Mouse (Mus musculus) cerebellum, adult 2 months (tissue): ENCODE results near the gene Rest. TPM values are rescaled to one million over a fixed set of nuclear protein-coding genes. Genes with fewer than 3 reads are reported as not detected.

ENCODE experiments used
- DNase-seq, 2 experiments: peaks; one replicate each; pipeline ENCODE4 v3.0.0; 2021
- H3K27ac ChIP-seq: fragments of 200-500 bp; 2 replicates; pipeline ENCODE4 v1.5.1; 2012; ENCODE audit warnings: low read length, control low read depth, inconsistent platforms; ENCODE audit not compliant: insufficient read depth
- H3K27me3 ChIP-seq: fragments of 200-500 bp; 2 replicates; pipeline ENCODE4 v1.6.1; 2012; ENCODE audit warnings: inconsistent platforms, mild to moderate bottlenecking, low read length, moderate library complexity; ENCODE audit not compliant: control insufficient read depth, insufficient read depth
- H3K4me1 ChIP-seq: fragments of 200-500 bp; 2 replicates; pipeline ENCODE4 v1.6.1; 2011; ENCODE audit warnings: low read length; ENCODE audit not compliant: control insufficient read depth, insufficient read depth
- H3K4me3 ChIP-seq: fragments of 200-500 bp; replicated peaks from 2 replicates; pipeline ENCODE3; 2011; ENCODE audit warnings: mild to moderate bottlenecking, low read depth, low read length, control low read depth; ENCODE audit not compliant: insufficient read depth
- CTCF ChIP-seq: fragments of 200-500 bp; IDR thresholded peaks from 2 replicates; pipeline ENCODE4 v1.5.1; 2011; ENCODE audit warnings: low read depth, mild to moderate bottlenecking, control low read depth, low read length, moderate library complexity, borderline replicate concordance; ENCODE audit not compliant: insufficient read depth
- POLR2A ChIP-seq: fragments of 200-500 bp; IDR thresholded peaks from 2 replicates; pipeline ENCODE4 v1.6.1; 2011; ENCODE audit warnings: low read length, control low read depth, borderline replicate concordance; ENCODE audit not compliant: insufficient read depth
- WGBS: fragments of 180-500 bp; shearing (Covaris S2); methylation state at CpG from one replicate; pipeline ENCODE4 v1.1.7; 2018; 5-methylcytosine and 5-hydroxymethylcytosine counted together
- polyA plus RNA-seq: library from polyadenylated mRNA; depleted of rRNA; stranded (reverse); fragments of >200 nt; gene quantifications from 2 replicates; pipeline ENCODE4 v1.2.3, GENCODE M21; 2012

The Rest gene
- polyA plus RNA-seq, 1 experiment, result 3.2 TPM

DNA sequence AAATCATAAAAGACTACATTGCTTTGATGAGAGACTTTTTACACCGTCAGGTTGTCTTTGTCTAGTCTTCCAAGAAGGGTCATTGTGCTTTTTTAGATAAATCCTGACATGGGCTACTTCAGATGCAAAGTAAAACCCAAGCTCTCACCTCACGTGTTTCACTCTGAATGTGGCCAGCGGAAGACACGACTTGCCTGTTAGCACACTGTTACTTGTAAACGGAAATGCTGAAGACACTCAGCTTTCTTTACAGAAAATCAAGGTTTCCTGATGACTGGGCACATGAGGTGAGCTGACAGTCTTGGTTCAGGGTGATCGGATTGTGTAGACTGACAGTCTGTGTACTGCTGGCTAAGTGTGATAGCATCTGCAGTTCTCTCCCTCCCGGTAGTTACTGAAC is 20.4 kb downstream of the Rest start:
- TF ChIP-seq CTCF (no peak), POLR2A (no peak)
- Histone ChIP-seq H3K27ac (no peak overlapping the region), H3K4me1 (0 out of 2 replicates have a peak, but pooled peaks cover 2% of the 10 kb centered on the region), H3K27me3 (no peaks in the 10 kb centered on the region), H3K4me3 (no peak overlapping the region)
- no peak for DNase-seq
- WGBS, result 83% methylated on average over 7 of the region's 7 CpGs

DNA sequence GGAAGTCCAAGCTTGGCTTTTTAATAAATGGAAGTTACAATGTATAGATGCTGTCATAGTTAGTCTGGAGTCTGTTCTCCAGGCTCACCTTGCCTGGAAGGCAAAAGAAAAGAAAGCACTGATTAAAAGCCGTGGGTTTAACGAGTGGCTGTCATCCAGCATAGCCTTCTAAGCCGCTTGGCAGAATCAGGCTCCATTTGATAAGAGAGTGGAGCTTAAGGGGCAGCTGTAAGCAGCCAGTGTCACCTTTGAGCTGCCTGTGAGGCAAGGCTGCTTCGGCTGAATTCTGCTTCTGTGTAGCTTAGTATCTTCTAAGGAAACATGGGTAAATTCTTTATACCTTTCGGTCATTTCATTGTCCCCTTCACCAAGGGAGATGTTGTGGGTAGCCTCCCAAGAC is 21.6 kb downstream of the Rest start:
- no peaks in the 10 kb centered on the region for H3K27me3 ChIP-seq
- 85% methylated on average over 5 of the region's 5 CpGs for WGBS

DNA sequence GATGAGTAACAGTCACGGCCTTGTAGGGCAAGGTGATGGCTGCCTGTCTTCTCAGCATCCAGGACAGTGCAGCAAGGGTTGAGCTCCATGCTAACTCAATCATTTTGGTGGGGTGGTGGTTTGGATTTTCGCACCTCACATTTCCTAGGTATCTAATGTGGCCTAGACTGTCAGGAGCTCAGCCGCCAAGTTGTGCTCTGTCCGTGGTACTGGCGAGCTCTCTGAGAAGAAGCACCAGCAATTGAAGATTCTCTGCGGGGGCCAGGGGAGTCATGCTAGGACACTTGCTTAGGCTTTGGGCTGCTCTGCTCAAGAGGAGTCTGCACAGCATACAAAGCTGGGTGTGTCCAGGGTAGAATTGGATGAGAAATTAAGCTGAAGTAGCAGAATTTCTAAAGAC is 22.6 kb downstream of the Rest start:
- WGBS, result 72% methylated on average over 6 of the region's 6 CpGs
- Histone ChIP-seq H3K4me3 (no peak overlapping the region), H3K27me3 (no peaks in the 10 kb centered on the region), H3K4me1 (no peaks in the 10 kb centered on the region), H3K27ac (no peak overlapping the region)
- no peak for DNase-seq
- TF ChIP-seq POLR2A (no peak), CTCF (no peak)

More for the DNA sequence above, 21.6 kb downstream of the Rest start:
- H3K4me1 ChIP-seq, result 0 out of 2 replicates have a peak, but pooled peaks cover 2% of the 10 kb centered on the region
- H3K27ac ChIP-seq, result no peak overlapping the region
- H3K4me3 ChIP-seq, result no peak overlapping the region
- no peak for TF ChIP-seq CTCF
- no peak for TF ChIP-seq POLR2A
- DNase-seq, result no peak

DNA sequence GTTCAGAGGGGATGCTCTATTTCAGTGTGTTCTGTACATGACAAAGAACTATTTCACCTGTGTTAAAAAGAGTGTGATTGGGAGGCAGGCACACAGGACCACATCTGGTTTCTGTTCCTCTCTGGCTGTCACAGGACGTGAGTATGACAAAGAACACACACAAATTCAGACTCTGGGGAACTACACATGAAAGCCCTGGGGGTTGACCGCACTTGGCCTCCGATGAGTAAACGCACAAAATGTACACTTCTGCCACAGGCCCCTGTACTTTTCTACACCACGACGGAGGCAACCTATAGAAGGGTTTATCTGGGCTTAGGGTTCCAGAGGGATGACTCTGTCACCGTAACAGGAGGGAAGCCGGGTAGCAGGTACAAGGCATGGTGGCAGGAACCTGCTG is 24.4 kb downstream of the Rest start:
- H3K27me3 ChIP-seq, result no peaks in the 10 kb centered on the region
- no peak for TF ChIP-seq POLR2A
- TF ChIP-seq CTCF, result no peak
- H3K27ac ChIP-seq, result no peak overlapping the region
- no peak for DNase-seq
- WGBS, result 90% methylated on average over 8 of the region's 8 CpGs
- no peaks in the 10 kb centered on the region for H3K4me1 ChIP-seq
- H3K4me3 ChIP-seq, result no peak overlapping the region

DNA sequence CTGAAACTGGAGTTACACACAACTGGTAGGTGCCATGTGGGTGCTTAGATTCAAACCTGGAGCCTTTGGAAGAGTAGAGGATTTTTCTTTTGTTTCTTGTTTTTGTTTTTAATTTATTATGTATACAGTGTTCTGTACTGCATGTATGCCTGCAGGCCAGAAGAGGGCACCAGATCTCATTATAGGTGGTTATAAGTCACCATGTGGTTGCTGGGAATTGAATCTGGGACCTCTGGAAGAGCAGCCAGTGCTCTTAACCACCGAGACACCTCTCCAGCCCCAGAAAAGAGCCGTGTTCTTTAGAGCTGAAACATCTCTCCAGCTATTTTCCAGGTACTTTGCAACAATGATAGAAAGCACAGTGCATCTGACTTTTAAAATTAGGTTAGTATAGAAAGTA is 25.3 kb downstream of the Rest start:
- Histone ChIP-seq H3K27me3 (no peaks in the 10 kb centered on the region), H3K27ac (no peak overlapping the region), H3K4me3 (no peak overlapping the region), H3K4me1 (no peaks in the 10 kb centered on the region)
- no peak for DNase-seq
- 95% methylated on average over 2 of the region's 2 CpGs for WGBS
- TF ChIP-seq CTCF (no peak), POLR2A (no peak)

DNA sequence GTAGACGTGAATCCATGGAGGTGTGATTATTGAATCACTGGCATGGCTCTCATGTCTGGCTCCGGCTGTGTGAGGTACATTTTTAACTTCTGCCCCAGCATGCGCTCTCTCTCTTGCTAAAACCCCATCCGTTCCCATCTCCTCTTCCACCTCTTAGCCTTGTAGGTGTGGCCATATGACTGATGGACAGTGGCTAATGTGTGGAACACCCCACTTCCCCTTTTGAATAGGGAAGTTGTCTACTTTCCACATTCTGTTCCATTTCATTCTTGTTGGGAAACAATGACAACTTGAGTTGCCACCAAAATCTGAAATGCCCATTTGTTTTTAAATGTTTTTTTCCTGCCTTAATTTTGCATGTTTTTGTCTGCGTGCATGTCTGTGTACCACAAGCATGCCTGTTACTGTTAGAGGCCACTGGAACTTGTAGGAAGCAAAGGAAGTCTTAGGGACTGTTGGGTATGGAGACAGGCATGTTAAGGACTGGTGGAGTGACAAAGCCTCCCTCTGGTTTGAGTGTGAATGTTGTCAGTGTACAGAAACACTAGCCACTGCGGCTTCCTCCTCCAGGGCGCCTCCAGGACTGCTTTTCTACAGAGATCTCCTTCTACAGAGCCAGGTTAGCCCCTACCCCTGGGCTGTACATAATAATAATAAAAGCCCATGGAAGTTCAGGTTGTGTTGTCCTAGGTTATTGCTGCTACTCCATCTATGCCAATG is 27.7 kb downstream of the Rest start:
- no peaks in the 10 kb centered on the region for H3K27me3 ChIP-seq
- 77% methylated on average over 7 of the region's 7 CpGs for WGBS
- H3K4me1 ChIP-seq, result no peaks in the 10 kb centered on the region
- H3K27ac ChIP-seq, result no peak overlapping the region
- no peak for DNase-seq
- no peak overlapping the region for H3K4me3 ChIP-seq
- TF ChIP-seq POLR2A, result no peak

DNA sequence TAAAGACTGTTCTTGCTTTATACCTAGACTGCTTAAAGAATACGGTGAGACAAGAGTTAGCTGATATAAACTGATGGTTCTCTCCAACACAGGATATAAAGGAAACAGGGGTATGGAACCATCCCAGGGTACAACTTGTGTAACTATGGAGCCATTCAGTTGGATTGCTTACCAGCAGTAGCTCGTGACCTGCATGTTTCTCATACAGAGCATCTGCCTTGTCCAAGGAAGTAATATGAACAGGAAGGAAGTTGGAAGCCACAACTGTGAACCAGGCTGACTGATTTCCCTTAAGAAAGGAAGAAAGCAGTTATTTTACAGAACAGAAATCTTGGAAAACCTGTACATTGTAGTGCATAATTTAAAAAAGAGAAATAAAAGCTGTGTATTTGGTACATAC is 34.2 kb downstream of the Rest start:
- no peak for DNase-seq
- Histone ChIP-seq H3K4me1 (no peaks in the 10 kb centered on the region), H3K4me3 (no peak overlapping the region), H3K27me3 (no peaks in the 10 kb centered on the region), H3K27ac (no peak overlapping the region)
- WGBS, result 86% methylated on average over 2 of the region's 2 CpGs
- TF ChIP-seq CTCF (no peak), POLR2A (no peak)

DNA sequence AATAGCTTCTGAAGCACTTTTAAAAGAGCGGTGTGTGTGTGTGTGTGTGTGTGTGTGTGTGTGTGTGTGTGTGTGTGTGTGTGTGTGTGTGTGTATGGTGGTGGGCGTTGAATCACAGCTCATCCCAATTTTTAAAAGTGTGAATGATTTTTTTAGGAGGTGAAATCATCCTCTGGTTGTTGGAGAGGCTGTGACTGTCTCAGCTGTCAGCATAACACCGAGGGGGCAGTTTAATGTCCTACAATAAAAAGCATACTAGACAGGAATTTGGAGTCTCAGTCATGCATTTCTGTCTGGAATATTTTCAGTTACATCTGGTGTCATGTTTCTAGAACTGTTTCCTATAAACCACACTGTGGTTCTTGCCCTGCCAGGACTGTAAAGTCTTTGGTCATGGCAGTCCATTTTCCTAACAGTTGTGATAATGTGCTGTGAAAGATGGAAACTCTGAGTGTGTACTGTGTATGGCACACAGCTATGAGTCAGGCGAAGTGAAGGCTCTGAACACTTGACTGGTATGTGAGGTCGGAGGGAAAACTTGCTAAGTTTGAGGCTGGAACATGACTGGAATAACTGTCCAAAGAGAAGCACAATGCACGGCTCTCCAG is 36.1 kb downstream of the Rest start:
- DNase-seq, result no peak
- Histone ChIP-seq H3K27ac (no peak overlapping the region), H3K4me1 (no peaks in the 10 kb centered on the region), H3K27me3 (no peaks in the 10 kb centered on the region), H3K4me3 (no peak overlapping the region)
- TF ChIP-seq CTCF (no peak), POLR2A (no peak)
- WGBS, result 95% methylated on average over 6 of the region's 6 CpGs
